Mouse (Mus musculus) stomach, postnatal 0 days (tissue): Measurements from ENCODE around the gene Lpo. TPM values are rescaled to one million over a fixed set of nuclear protein-coding genes. Genes with fewer than 3 reads are reported as not detected.

Experiments used
- ATAC-seq: fragments of 200-750 bp; cut with Nextera tagmentation; 2 replicates; pipeline ENCODE4 v1.8.0; 2017; ENCODE audit not compliant: low FRiP score, low TSS enrichment
- DNase-seq: peaks from one replicate; pipeline ENCODE4 v3.0.0-alpha.2; 2016; ENCODE audit warnings: low spot score
- H3K27ac ChIP-seq: fragments of 300-500 bp; sonication (generic); replicated peaks from 2 replicates; pipeline ENCODE4 v1.5.1; 2014; ENCODE audit warnings: mild to moderate bottlenecking, control low read depth
- H3K27me3 ChIP-seq: fragments of 300-500 bp; sonication (generic); 2 replicates; pipeline ENCODE4 v1.6.1; 2014; ENCODE audit warnings: low read length; ENCODE audit not compliant: control insufficient read depth, insufficient read depth
- H3K36me3 ChIP-seq: fragments of 300-500 bp; sonication (generic); 2 replicates; pipeline ENCODE4 v1.6.1; 2014; ENCODE audit warnings: low read length, mixed read lengths; ENCODE audit not compliant: control insufficient read depth, insufficient read depth
- H3K4me1 ChIP-seq: fragments of 300-500 bp; sonication (generic); replicated peaks from 2 replicates; pipeline ENCODE4 v1.6.1; 2014; ENCODE audit warnings: antibody characterized with exemption; ENCODE audit not compliant: control insufficient read depth, insufficient read depth
- H3K4me2 ChIP-seq: fragments of 300-500 bp; sonication (generic); replicated peaks from 2 replicates; pipeline ENCODE4 v1.6.1; 2014; ENCODE audit warnings: low read depth, mild to moderate bottlenecking, control low read depth, moderate library complexity
- H3K4me3 ChIP-seq: fragments of 300-500 bp; sonication (generic); 2 replicates; pipeline ENCODE4 v1.5.1; 2014; ENCODE audit warnings: low read depth, low read length, control low read depth
- H3K9ac ChIP-seq: fragments of 300-500 bp; sonication (generic); 2 replicates; pipeline ENCODE4 v1.6.1; 2014; ENCODE audit warnings: mild to moderate bottlenecking, low read length, control low read depth, mixed read lengths
- H3K9me3 ChIP-seq: fragments of 300-500 bp; sonication (generic); 2 replicates; pipeline ENCODE4 v1.6.1; 2016; ENCODE audit warnings: low read length; ENCODE audit not compliant: control insufficient read depth
- CTCF ChIP-seq: IDR thresholded peaks from 2 replicates; pipeline ENCODE4 v1.5.1; 2016; ENCODE audit warnings: antibody characterized with exemption, low read depth, mild to moderate bottlenecking, moderate library complexity
- EP300 ChIP-seq: optimal IDR thresholded peaks from 2 replicates; pipeline ENCODE3; 2016; ENCODE audit warnings: antibody characterized with exemption
- WGBS: fragments of 180-500 bp; shearing (Covaris S2); extraction: QIAGEN DNeasy Blood & Tissue Kit; methylation state at CpG from one replicate; pipeline ENCODE4 v1.1.7; 2014; 5-methylcytosine and 5-hydroxymethylcytosine counted together
- polyA plus RNA-seq: library from polyadenylated mRNA; unstranded; fragments of >200 nt; fragmentation: Nextera tagmentation; extraction: Ambion mirVana; gene quantifications from 2 replicates; pipeline ENCODE4 v1.2.1, GENCODE M21; 2015

The Lpo gene
- polyA plus RNA-seq, 1 experiment from 2014 or later = 0.41 TPM

DNA sequence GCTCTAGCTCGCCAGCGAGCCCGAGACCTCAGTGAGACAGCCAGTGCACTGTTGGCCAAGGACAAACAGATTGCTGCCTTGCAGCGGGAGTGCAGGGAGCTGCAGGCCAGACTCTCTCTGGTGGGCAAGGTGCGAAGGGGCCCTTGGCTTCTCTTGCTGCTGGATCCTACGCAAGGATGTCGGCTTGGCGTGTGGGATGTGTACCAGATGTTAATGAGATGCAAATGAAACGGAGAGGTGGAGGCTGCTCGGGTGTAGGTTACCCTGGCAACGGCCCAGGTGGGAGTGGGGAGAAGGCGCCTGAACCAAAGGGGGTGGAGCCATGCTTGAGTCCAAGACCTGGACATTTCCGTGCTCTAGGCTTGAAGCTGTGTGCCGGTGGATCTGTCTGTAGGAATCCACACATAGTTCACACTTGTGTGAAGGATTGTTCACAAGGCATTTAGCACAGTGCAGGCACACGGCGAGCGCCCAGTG is 64.5 kb downstream of the Lpo start:
- TF ChIP-seq CTCF (peak; percentile 11; the same call in 1 of the 2 replicates), EP300 (no peak)
- DNase-seq = peak; percentile 65
- 3% methylated on average over 17 of the region's 17 CpGs for WGBS

DNA sequence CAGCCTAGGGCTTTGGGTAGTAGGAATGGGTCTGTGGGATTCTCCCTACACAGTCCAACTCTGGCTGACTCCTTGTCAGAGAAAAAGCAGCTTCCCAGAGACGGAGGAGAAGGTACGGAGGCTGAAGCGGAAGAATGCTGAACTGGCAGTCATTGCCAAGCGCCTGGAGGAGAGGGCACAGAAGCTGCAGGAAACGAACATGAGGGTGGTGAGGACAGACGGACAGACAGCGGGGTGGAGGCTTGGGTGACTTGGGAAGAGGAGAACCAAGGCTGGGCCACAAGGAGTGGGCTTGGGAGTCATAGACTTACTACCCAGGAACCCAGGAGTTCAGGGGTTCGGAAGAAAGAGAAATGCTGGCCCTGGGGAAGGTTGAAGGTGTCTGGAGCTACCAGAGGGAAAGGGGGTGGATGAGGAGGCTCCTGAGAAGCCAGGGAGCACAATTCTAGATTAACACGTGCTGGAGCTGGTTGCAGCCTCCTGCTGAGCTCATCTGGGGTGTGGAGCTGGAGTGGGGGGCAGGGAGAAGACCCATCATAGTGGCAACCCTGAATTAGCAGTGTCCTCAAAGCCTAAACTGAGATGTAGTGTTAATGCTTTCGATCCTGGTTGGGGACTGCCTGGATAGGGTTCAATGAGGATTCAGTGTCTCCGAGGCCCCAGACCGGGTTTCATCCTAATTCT is 65.2 kb downstream of the Lpo start:
- DNase-seq (no peak), ATAC-seq (no peak)
- WGBS = 54% methylated on average over 12 of the region's 12 CpGs
- H3K27ac ChIP-seq = no peak overlapping the region
- no peaks in the 10 kb centered on the region for H3K9me3 ChIP-seq
- H3K4me2 ChIP-seq = no peak overlapping the region; the same call in 1 of the 2 replicates
- H3K4me3 ChIP-seq = no peak overlapping the region
- peaks cover 11% of the 10 kb centered on the region; the same call in 1 of the 2 replicates for H3K27me3 ChIP-seq
- H3K9ac ChIP-seq = no peak overlapping the region
- TF ChIP-seq EP300 = no peak
- no peak for TF ChIP-seq CTCF
- no peaks in the 10 kb centered on the region for H3K36me3 ChIP-seq
- H3K4me1 ChIP-seq = peaks cover 2% of the 10 kb centered on the region; the same call in 1 of the 2 replicates

More for the DNA sequence above, 64.5 kb downstream of the Lpo start:
- Histone ChIP-seq H3K4me2 (peak overlapping the region; percentile 92), H3K4me1 (peaks cover 2% of the 10 kb centered on the region; the same call in 1 of the 2 replicates), H3K36me3 (no peaks in the 10 kb centered on the region), H3K9ac (peak overlapping the region; percentile 57), H3K4me3 (peak overlapping the region; percentile 47), H3K27me3 (peaks cover 11% of the 10 kb centered on the region; the same call in 1 of the 2 replicates), H3K27ac (no peak overlapping the region), H3K9me3 (no peaks in the 10 kb centered on the region)
- peak; percentile 30; the same call in 1 of the 2 replicates for ATAC-seq

DNA sequence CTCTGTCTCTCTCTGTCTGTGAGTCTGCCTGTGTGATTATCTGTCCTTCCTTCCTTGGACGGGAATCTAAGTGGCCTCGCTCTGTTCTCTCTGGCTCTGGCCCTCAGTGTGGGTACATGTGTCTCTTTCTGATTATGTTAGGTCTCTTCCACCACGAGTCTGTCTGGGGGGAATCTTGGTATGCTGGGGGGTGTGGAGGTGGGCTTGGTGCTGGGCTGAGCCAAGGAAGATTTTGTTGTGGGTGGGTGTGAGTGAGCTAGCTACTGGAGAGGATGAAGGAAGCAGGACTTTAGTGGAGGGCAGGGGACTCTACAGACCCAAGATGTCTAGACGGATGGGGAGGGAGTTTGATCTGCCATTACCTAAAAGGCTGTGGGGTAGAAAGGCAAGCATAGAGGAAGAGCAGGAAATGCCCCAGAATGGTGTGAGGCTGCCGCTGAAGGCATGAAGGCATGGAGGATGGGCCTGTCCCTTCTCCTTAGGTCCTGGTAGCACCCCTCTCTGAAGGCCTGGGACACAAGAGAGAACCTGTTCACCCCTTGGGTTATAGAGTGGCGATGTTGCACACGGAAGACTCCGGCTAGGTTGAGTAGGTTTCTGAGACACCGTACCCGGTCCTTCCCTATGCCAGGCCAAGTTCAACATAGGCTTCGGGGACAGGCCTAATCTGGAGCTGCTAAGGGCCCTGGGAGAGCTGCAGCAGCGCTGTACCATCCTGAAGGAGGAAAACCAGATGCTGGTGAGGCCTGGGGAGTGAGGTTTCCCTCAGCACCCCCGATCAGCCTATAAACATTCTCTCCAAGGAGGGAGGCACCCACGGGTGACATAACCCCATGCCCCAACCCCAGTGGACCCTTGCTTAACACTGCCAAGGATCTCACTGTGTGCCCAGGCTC is 66.0 kb downstream of the Lpo start:
- TF ChIP-seq EP300 (no peak), CTCF (no peak)

DNA sequence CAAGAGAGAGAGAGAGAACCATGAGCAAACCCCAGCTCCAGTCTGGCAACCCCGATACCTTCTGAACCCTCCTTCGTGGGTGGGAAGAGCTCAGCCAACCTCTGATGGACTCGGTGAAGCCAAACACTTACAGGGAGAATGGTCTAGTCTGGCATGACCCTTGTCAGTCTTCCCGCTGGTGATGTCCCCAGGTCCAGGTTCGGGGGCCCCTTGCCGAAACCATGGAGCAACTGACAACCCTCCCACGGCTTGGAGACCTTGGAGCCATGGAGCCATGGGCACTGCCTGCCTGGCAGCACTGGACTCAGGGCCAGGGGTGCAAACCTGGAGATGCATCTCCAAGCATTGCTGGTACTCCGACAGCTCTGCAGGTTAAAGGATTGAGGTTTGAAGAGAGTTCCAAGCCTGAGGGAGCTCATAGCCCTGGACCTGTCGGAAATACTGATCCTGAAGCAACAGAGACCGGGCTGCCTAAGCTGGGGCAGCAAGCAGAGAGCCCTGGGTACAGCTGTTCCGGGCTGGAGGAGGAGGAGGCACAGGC is 66.8 kb downstream of the Lpo start:
- no peak for TF ChIP-seq CTCF
- no peak for TF ChIP-seq EP300
- Histone ChIP-seq H3K9ac (no peak overlapping the region), H3K9me3 (no peaks in the 10 kb centered on the region), H3K4me2 (no peak overlapping the region), H3K27me3 (peaks cover 11% of the 10 kb centered on the region; the same call in 1 of the 2 replicates), H3K4me1 (peaks cover 2% of the 10 kb centered on the region; the same call in 1 of the 2 replicates), H3K36me3 (no peaks in the 10 kb centered on the region), H3K4me3 (no peak overlapping the region), H3K27ac (no peak overlapping the region)
- DNase-seq (no peak), ATAC-seq (no peak)
- WGBS = 68% methylated on average over 11 of the region's 11 CpGs

More for the DNA sequence above, 66.0 kb downstream of the Lpo start:
- Histone ChIP-seq H3K36me3 (no peaks in the 10 kb centered on the region), H3K27ac (no peak overlapping the region), H3K4me2 (no peak overlapping the region), H3K9me3 (no peaks in the 10 kb centered on the region), H3K27me3 (peaks cover 11% of the 10 kb centered on the region; the same call in 1 of the 2 replicates), H3K4me3 (no peak overlapping the region), H3K4me1 (peaks cover 2% of the 10 kb centered on the region; the same call in 1 of the 2 replicates), H3K9ac (no peak overlapping the region)
- ATAC-seq (no peak), DNase-seq (no peak)
- 79% methylated on average over 14 of the region's 14 CpGs for WGBS

DNA sequence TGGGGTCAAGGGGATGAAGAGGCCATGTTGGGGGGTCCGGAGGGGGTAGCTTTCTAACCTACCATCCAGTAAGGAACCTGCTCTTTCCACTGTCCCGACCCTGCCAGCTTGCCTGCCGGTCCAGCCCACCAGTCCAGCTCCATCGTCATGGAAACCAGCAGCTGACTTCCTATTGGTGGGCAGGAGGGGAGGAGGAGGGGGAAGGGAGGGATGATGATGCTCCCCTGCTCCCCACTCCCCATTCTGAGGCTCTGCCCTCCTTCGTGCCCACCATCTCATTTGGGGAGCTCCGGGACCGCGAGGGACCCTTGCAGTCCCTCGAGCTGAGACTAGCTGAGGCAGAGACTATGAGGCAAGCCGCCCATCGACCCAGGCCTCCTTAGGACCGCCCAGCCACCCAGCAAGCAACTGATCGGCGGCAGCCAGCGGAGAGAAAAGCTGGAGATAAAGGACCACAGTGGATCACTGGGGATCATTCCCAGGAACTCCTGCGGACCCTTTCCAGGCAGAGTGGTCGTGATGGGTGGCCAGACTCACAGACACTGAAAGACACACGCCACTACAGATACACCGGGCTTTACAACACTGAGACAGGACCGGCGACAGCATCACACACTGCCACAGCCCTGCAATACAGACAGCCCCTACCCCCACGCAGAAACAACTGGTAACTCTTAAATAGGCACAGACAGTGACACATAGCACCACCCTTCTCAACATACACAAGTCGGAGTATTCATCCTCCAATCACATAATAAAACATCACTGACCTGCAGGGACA is 67.6 kb downstream of the Lpo start, which contains the start of gene Tspoap1:
TSS of gene Tspoap1 (plus strand) at position 241 of the 781 bp plus-strand sequence.
- Histone ChIP-seq H3K27ac (no peak within 1 kb of the TSS), H3K9ac (no peak within 1 kb of the TSS), H3K4me3 (no peak within 1 kb of the TSS), H3K9me3 (no peaks in the 10 kb centered on the region), H3K4me1 (peaks cover 2% of the 10 kb centered on the region; the same call in 1 of the 2 replicates), H3K27me3 (peaks cover 11% of the 10 kb centered on the region; the same call in 1 of the 2 replicates), H3K4me2 (no peak within 1 kb of the TSS), H3K36me3 (no peaks in the 10 kb centered on the region)
- ATAC-seq (no peak), DNase-seq (no peak)
- no peak for TF ChIP-seq EP300
- TF ChIP-seq CTCF = no peak
- WGBS = 9% methylated on average over 23 of the region's 23 CpGs
